In the genomic region with DNA sequence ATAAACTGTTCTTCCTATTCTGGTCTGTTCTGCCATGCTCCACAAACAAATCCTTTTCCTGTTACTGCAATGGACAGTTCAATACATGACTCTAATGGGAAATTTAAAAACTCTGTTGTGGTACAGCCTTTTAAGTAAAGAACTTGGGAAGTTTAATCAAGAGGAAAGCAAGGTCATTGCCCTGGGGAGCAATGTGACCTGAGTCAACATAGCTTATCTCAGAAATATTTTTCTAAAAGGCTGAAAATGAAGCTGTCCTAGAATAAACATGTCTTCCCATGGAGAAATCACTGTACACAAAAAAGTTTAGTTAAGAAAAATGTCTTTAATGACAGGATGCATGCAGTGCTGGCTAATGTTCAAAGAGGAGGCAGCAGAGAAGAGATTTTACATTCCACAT, we compare ENCODE assay signal across 26 mouse cellular contexts. TPM values are rescaled to one million over a fixed set of nuclear protein-coding genes. Genes with fewer than 3 reads are reported as not detected.
"Had no signal": no experiment of that assay in that cellular context is flagged by ENCODE, and none has a peak within 500 bp of the region (broad histone marks: within the 10 kb centered on the region; RNA-seq: fewer than 3 reads in every experiment).

No protein-coding gene starts in this region.

- H3K9ac ChIP-seq: lung, embryonic 14.5 days; midbrain, embryonic 12.5 days; neural tube, embryonic 13.5 days; neural tube, embryonic 15.5 days had no signal

- ATAC-seq: midbrain, embryonic 16.5 days had no signal

- H3K27me3 ChIP-seq: midbrain, embryonic 12.5 days; neural tube, embryonic 15.5 days had no signal

- H3K27ac ChIP-seq: midbrain, embryonic 10.5 days; midbrain, embryonic 12.5 days; neural tube, embryonic 13.5 days; neural tube, embryonic 15.5 days had no signal

- H3K36me3 ChIP-seq: midbrain, embryonic 12.5 days; neural tube, embryonic 15.5 days had no signal

- H3K4me3 ChIP-seq: midbrain, embryonic 10.5 days; midbrain, embryonic 12.5 days; myocyte; neural tube, embryonic 15.5 days had no signal

- H3K9me3 ChIP-seq: midbrain, embryonic 10.5 days; midbrain, embryonic 12.5 days; neural tube, embryonic 13.5 days; neural tube, embryonic 15.5 days had no signal

- H3K4me2 ChIP-seq: lung, embryonic 14.5 days; midbrain, embryonic 12.5 days; neural tube, embryonic 13.5 days; neural tube, embryonic 15.5 days had no signal

- DNase-seq: lung, embryonic 14.5 days; lung, postnatal 10 days; lung, postnatal 4 days; midbrain, embryonic 14.5 days; retina, postnatal 1 day; right cerebral cortex, adult 18-20 months; right cerebral cortex, postnatal 25 days; right cerebral cortex, postnatal 4 days; spleen, adult 18-20 months; thymus, adult 18-20 months; thymus, postnatal 14 days; thymus, postnatal 36 days had no signal

RNA-seq across cellular contexts. Expression of a gene that starts 37.5 kb away (rescaled TPM):
- total RNA-seq: megakaryocyte-erythroid progenitor cell, adult 5-6 weeks had no signal
- polyA plus RNA-seq: midbrain, embryonic 14.5 days; midbrain, embryonic 16.5 days; myocyte; neural tube, embryonic 11.5 days; small intestine, adult 2 months; thymus, postnatal 0 days had no signal

RNA-seq across cellular contexts. Expression of a gene that starts 45.0 kb away (rescaled TPM):
- total RNA-seq: megakaryocyte, adult 5-6 weeks; megakaryocyte-erythroid progenitor cell, adult 5-6 weeks had no signal
- polyA plus RNA-seq: lung, embryonic 14.5 days; lung, embryonic 16.5 days; midbrain, embryonic 10.5 days; midbrain, embryonic 12.5 days; midbrain, embryonic 14.5 days; midbrain, embryonic 16.5 days; myocyte; neural tube, embryonic 11.5 days; neural tube, embryonic 13.5 days; neural tube, embryonic 15.5 days; small intestine, adult 2 months; stomach, embryonic 14.5 days; stomach, embryonic 16.5 days; thymus, postnatal 0 days had no signal
